Mouse (Mus musculus): ENCODE results near the gene Gm20834.
"Not testable (repeated sequence)": the region's sequence is repeated elsewhere in the genome, so short reads cannot be mapped to it uniquely, and the experiment has no call there.

The Gm20834 gene

GRCm38 (mm10) chrY:10324489-10324888 lies at the start of gene Gm20834:
TSS of gene Gm20834 (minus strand) at chrY:10324589.
- not testable (repeated sequence) for DNase-seq (ENCODE audit: extremely low read depth, insufficient read length, low spot score)
